Mouse (Mus musculus): Measurements from ENCODE around the gene Cdk6. TPM values are rescaled to one million over a fixed set of nuclear protein-coding genes. Genes with fewer than 3 reads are reported as not detected.
"Not testable (repeated sequence)": the region's sequence is repeated elsewhere in the genome, so short reads cannot be mapped to it uniquely, and the experiment has no call there.

Gene Cdk6
- polyA plus RNA-seq, 1 experiment: 29.0 TPM

GRCm38 (mm10) chr5:3451233-3451632 lies 109.9 kb downstream of the Cdk6 start:
- H3K9me3 ChIP-seq (replicated peaks; ENCODE audit: control insufficient read depth, insufficient read depth, low read length, poor library complexity, severe bottlenecking); H3K27ac ChIP-seq (ENCODE audit: insufficient read depth, low read length); H3K9ac ChIP-seq (ENCODE audit: low read depth, poor library complexity, severe bottlenecking); H3K4me3 ChIP-seq (ENCODE audit: low read depth, low read length); H3K4me1 ChIP-seq (ENCODE audit: control insufficient read depth, insufficient read depth, low read length); H3K27me3 ChIP-seq (ENCODE audit: control insufficient read depth, insufficient read depth, low read length, poor library complexity, severe bottlenecking); H3K36me3 ChIP-seq (ENCODE audit: control insufficient read depth, insufficient read depth, low read length, poor library complexity, severe bottlenecking): not testable (repeated sequence)

- not testable (repeated sequence) for H3K27ac ChIP-seq (ENCODE audit: insufficient read depth, low read length); H3K9ac ChIP-seq (ENCODE audit: low read depth, poor library complexity, severe bottlenecking); H3K9me3 ChIP-seq (replicated peaks; ENCODE audit: control insufficient read depth, insufficient read depth, low read length, poor library complexity, severe bottlenecking); H3K27me3 ChIP-seq (ENCODE audit: control insufficient read depth, insufficient read depth, low read length, poor library complexity, severe bottlenecking); H3K4me1 ChIP-seq (ENCODE audit: control insufficient read depth, insufficient read depth, low read length); H3K4me3 ChIP-seq (ENCODE audit: low read depth, low read length); H3K36me3 ChIP-seq (ENCODE audit: control insufficient read depth, insufficient read depth, low read length, poor library complexity, severe bottlenecking)
Observed at GRCm38 (mm10) chr5:3453946-3454345, 112.7 kb downstream of the Cdk6 start.

GRCm38 (mm10) chr5:3460907-3461306 lies 119.6 kb downstream of the Cdk6 start:
- Histone ChIP-seq H3K4me3 (ENCODE audit: low read depth, low read length) (no peak overlapping the region), H3K9ac (ENCODE audit: low read depth, poor library complexity, severe bottlenecking) (no peak overlapping the region)

GRCm38 (mm10) chr5:3461401-3461800 lies 120.1 kb downstream of the Cdk6 start:
- no peak overlapping the region for H3K27ac ChIP-seq (ENCODE audit: insufficient read depth, low read length)
- no peaks in the 10 kb centered on the region for H3K9me3 ChIP-seq (replicated peaks; ENCODE audit: control insufficient read depth, insufficient read depth, low read length, poor library complexity, severe bottlenecking)
- TF ChIP-seq EP300 (IDR thresholded peaks at IDR 0.05; ENCODE audit: insufficient read depth, low read depth, low read length) (no peak), CTCF (IDR thresholded peaks at IDR 0.05; ENCODE audit: low read depth, low read length) (no peak), POLR2A (IDR thresholded peaks at IDR 0.05; ENCODE audit: insufficient read depth, low read length) (no peak)
- H3K4me3 ChIP-seq (ENCODE audit: low read depth, low read length): no peak overlapping the region
- H3K9ac ChIP-seq (ENCODE audit: low read depth, poor library complexity, severe bottlenecking): no peak overlapping the region
- no peaks in the 10 kb centered on the region for H3K27me3 ChIP-seq (ENCODE audit: control insufficient read depth, insufficient read depth, low read length, poor library complexity, severe bottlenecking)
- H3K4me1 ChIP-seq (ENCODE audit: control insufficient read depth, insufficient read depth, low read length): peaks cover 3% of the 10 kb centered on the region
- H3K36me3 ChIP-seq (ENCODE audit: control insufficient read depth, insufficient read depth, low read length, poor library complexity, severe bottlenecking): no peaks in the 10 kb centered on the region

More at GRCm38 (mm10) chr5:3460907-3461306, 119.6 kb downstream of the Cdk6 start:
- TF ChIP-seq EP300 (IDR thresholded peaks at IDR 0.05; ENCODE audit: insufficient read depth, low read depth, low read length): no peak
- no peak for TF ChIP-seq CTCF (IDR thresholded peaks at IDR 0.05; ENCODE audit: low read depth, low read length)
- TF ChIP-seq POLR2A (IDR thresholded peaks at IDR 0.05; ENCODE audit: insufficient read depth, low read length): no peak
- Histone ChIP-seq H3K27ac (ENCODE audit: insufficient read depth, low read length) (no peak overlapping the region), H3K27me3 (ENCODE audit: control insufficient read depth, insufficient read depth, low read length, poor library complexity, severe bottlenecking) (no peaks in the 10 kb centered on the region), H3K9me3 (replicated peaks; ENCODE audit: control insufficient read depth, insufficient read depth, low read length, poor library complexity, severe bottlenecking) (no peaks in the 10 kb centered on the region), H3K4me1 (ENCODE audit: control insufficient read depth, insufficient read depth, low read length) (peaks cover 3% of the 10 kb centered on the region), H3K36me3 (ENCODE audit: control insufficient read depth, insufficient read depth, low read length, poor library complexity, severe bottlenecking) (no peaks in the 10 kb centered on the region)

- no peak overlapping the region for H3K27ac ChIP-seq (ENCODE audit: insufficient read depth, low read length)
- H3K4me1 ChIP-seq (ENCODE audit: control insufficient read depth, insufficient read depth, low read length): peaks cover 3% of the 10 kb centered on the region
Observed at GRCm38 (mm10) chr5:3462897-3463757, 121.8 kb downstream of the Cdk6 start.

GRCm38 (mm10) chr5:3463758-3464157 lies 122.5 kb downstream of the Cdk6 start:
- TF ChIP-seq POLR2A (IDR thresholded peaks at IDR 0.05; ENCODE audit: insufficient read depth, low read length): no peak
- TF ChIP-seq CTCF (IDR thresholded peaks at IDR 0.05; ENCODE audit: low read depth, low read length): no peak
- no peak for TF ChIP-seq EP300 (IDR thresholded peaks at IDR 0.05; ENCODE audit: insufficient read depth, low read depth, low read length)
- Histone ChIP-seq H3K27me3 (ENCODE audit: control insufficient read depth, insufficient read depth, low read length, poor library complexity, severe bottlenecking) (no peaks in the 10 kb centered on the region), H3K4me1 (ENCODE audit: control insufficient read depth, insufficient read depth, low read length) (peaks cover 3% of the 10 kb centered on the region), H3K9me3 (replicated peaks; ENCODE audit: control insufficient read depth, insufficient read depth, low read length, poor library complexity, severe bottlenecking) (no peaks in the 10 kb centered on the region), H3K36me3 (ENCODE audit: control insufficient read depth, insufficient read depth, low read length, poor library complexity, severe bottlenecking) (no peaks in the 10 kb centered on the region), H3K4me3 (ENCODE audit: low read depth, low read length) (no peak overlapping the region), H3K9ac (ENCODE audit: low read depth, poor library complexity, severe bottlenecking) (no peak overlapping the region), H3K27ac (ENCODE audit: insufficient read depth, low read length) (no peak overlapping the region)

More at GRCm38 (mm10) chr5:3462897-3463757, 121.8 kb downstream of the Cdk6 start:
- no peaks in the 10 kb centered on the region for H3K36me3 ChIP-seq (ENCODE audit: control insufficient read depth, insufficient read depth, low read length, poor library complexity, severe bottlenecking)
- TF ChIP-seq CTCF (IDR thresholded peaks at IDR 0.05; ENCODE audit: low read depth, low read length) (no peak), EP300 (IDR thresholded peaks at IDR 0.05; ENCODE audit: insufficient read depth, low read depth, low read length) (no peak), POLR2A (IDR thresholded peaks at IDR 0.05; ENCODE audit: insufficient read depth, low read length) (no peak)
- no peaks in the 10 kb centered on the region for H3K27me3 ChIP-seq (ENCODE audit: control insufficient read depth, insufficient read depth, low read length, poor library complexity, severe bottlenecking)
- no peaks in the 10 kb centered on the region for H3K9me3 ChIP-seq (replicated peaks; ENCODE audit: control insufficient read depth, insufficient read depth, low read length, poor library complexity, severe bottlenecking)
- no peak overlapping the region for H3K9ac ChIP-seq (ENCODE audit: low read depth, poor library complexity, severe bottlenecking)
- no peak overlapping the region for H3K4me3 ChIP-seq (ENCODE audit: low read depth, low read length)
